Mouse (Mus musculus): ENCODE results near the gene Pnpla7.

- TF ChIP-seq E2F4 (IDR thresholded peaks at IDR 0.05; ENCODE audit: insufficient replicate concordance, low read depth, low read length) (no peak), USF2 (conservative IDR thresholded peaks at IDR 0.05; ENCODE audit: low read depth, low read length) (no peak), POLR2A (IDR thresholded peaks at IDR 0.05; ENCODE audit: low read depth, low read length) (no peak), CTCF (conservative IDR thresholded peaks at IDR 0.05 in 1 of 2, IDR thresholded peaks at IDR 0.05 in 1 of 2; ENCODE audit: low read depth in 2 of 2, low read length in 2 of 2) (no peak), IRF4 (IDR thresholded peaks at IDR 0.05; ENCODE audit: low read depth, low read length) (no peak)
These were observed 88.5 kb downstream of the Pnpla7 start for GRCm38 (mm10) chr2:25064285-25064684.
